Mouse (Mus musculus) splenic B cell, adult 2 months (primary cell): ENCODE results near the gene Hist1h4m.
"Not testable (repeated sequence)": the region's sequence is repeated elsewhere in the genome, so short reads cannot be mapped to it uniquely, and the experiment has no call there.

Experiments used
- DNase-seq: peaks from one replicate; pipeline ENCODE4 v3.0.0-alpha.2; 2011; ENCODE audit warnings: low read depth, low spot score
- H3K27me3 ChIP-seq: 2 replicates; pipeline ENCODE4 v1.6.1; 2012; ENCODE audit warnings: mild to moderate bottlenecking, low read length, moderate library complexity, mixed read lengths; ENCODE audit not compliant: control insufficient read depth, poor library complexity, insufficient read depth, severe bottlenecking
- H3K36me3 ChIP-seq: 2 replicates; pipeline ENCODE4 v1.6.1; 2012; ENCODE audit warnings: mild to moderate bottlenecking, low read length, moderate library complexity, mixed read lengths; ENCODE audit not compliant: control insufficient read depth, poor library complexity, insufficient read depth, severe bottlenecking

Gene Hist1h4m

DNA sequence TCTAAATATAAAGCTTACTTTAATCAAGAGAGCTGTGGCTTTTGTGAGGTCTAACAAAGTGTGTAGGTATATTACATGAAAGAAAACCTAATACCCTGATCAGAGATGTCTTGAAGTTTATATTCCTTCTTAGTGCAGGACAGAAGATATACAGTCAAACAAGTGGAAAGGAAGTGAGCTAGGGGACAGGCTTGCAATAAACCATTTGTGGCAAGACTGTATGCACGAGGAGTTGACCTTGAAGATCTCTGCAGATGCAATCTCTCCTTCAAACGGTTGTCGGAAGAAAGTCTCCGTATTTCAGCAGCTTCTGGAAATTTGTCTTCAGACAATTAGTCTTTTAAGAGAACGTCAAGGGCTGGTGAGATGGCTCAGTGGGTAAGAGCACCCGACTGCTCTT, 21.6 kb upstream of the Hist1h4m start:
- Histone ChIP-seq H3K27me3 (no peaks in the 10 kb centered on the region), H3K36me3 (no peaks in the 10 kb centered on the region)
- DNase-seq = no peak

- no peaks in the 10 kb centered on the region for H3K27me3 ChIP-seq
- no peak for DNase-seq
- H3K36me3 ChIP-seq = no peaks in the 10 kb centered on the region
Measured at GRCm38 (mm10) chr13:21790601-21791283, 20.8 kb upstream of the Hist1h4m start.

GRCm38 (mm10) chr13:21795584-21795983, 16.0 kb upstream of the Hist1h4m start:
- Histone ChIP-seq H3K36me3 (no peaks in the 10 kb centered on the region), H3K27me3 (no peaks in the 10 kb centered on the region)
- no peak for DNase-seq

DNA sequence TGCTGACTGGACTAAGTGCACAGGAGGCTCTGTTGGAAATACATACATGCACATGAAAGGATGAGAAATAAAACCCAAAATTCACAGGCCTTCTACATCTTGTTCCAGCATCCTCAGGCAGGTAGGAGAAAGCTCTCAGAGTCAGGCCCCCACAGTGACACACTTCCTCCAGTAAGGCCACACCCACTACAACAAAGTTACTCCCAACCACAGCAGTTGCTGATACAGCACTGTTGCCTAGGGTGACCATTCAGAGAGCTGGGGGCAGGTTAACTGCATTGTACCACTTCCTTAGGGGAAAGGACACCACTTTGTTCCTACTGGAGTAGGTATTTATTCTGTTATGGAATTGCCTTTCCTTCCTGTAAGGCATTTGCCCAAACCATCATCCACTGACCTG, 14.4 kb upstream of the Hist1h4m start:
- DNase-seq, H3K36me3 ChIP-seq, H3K27me3 ChIP-seq: not testable (repeated sequence)

- DNase-seq, H3K36me3 ChIP-seq, H3K27me3 ChIP-seq: not testable (repeated sequence)
Measured at GRCm38 (mm10) chr13:21803058-21803457, 8.5 kb upstream of the Hist1h4m start.

- not testable (repeated sequence) for H3K27me3 ChIP-seq, H3K36me3 ChIP-seq, DNase-seq
Measured at GRCm38 (mm10) chr13:21810073-21810472, 1.5 kb upstream of the Hist1h4m start, which contains the start of the genes Hist1h2bq and Hist1h2ao. Hist1h2bq (minus strand) TSS chr13:21810197. Hist1h2ao (plus strand) TSS chr13:21810465.

- DNase-seq, H3K36me3 ChIP-seq, H3K27me3 ChIP-seq: not testable (repeated sequence)
Measured at GRCm38 (mm10) chr13:21811074-21811473, 472 bp upstream of the Hist1h4m start.

GRCm38 (mm10) chr13:21812092-21812491, 546 bp downstream of the Hist1h4m start:
- H3K27me3 ChIP-seq, DNase-seq, H3K36me3 ChIP-seq: not testable (repeated sequence)

GRCm38 (mm10) chr13:21820082-21820890, 8.7 kb downstream of the Hist1h4m start:
- H3K27me3 ChIP-seq, DNase-seq, H3K36me3 ChIP-seq: not testable (repeated sequence)

DNA sequence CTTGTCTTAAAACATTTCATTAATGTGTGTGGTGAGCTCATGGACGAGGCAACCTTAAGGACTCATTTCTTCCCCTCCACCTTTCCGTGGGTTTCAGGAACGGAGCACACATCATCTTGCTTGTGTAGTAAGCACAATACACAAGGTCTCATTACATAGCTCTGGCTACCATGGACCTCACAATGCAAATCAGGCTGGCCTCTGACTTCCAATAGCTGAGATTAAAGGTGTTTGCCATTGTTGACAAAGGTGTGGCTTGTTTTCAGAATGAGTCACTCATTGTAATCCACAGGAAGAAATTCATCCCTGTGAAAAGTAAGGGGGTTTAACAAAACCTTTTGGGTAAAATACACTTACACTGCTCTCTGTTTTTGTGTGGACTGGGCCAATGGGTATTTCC, 17.0 kb downstream of the Hist1h4m start:
- no peaks in the 10 kb centered on the region for H3K36me3 ChIP-seq
- H3K27me3 ChIP-seq = no peaks in the 10 kb centered on the region
- no peak for DNase-seq

- DNase-seq = no peak
- H3K36me3 ChIP-seq = no peaks in the 10 kb centered on the region
- H3K27me3 ChIP-seq = no peaks in the 10 kb centered on the region
Measured at GRCm38 (mm10) chr13:21830344-21830743, 18.8 kb downstream of the Hist1h4m start.

- not testable (repeated sequence) for DNase-seq, H3K36me3 ChIP-seq, H3K27me3 ChIP-seq
Measured at GRCm38 (mm10) chr13:21831418-21832394, 20.2 kb downstream of the Hist1h4m start, which contains the start of gene Hist1h4n. Hist1h4n (minus strand) TSS chr13:21832196.

GRCm38 (mm10) chr13:21833461-21833860, 21.9 kb downstream of the Hist1h4m start, which contains the start of the genes Hist1h2ap and Hist1h2br:
Hist1h2ap (minus strand) TSS chr13:21833507.
Hist1h2br (plus strand) TSS chr13:21833743.
- not testable (repeated sequence) for H3K27me3 ChIP-seq, H3K36me3 ChIP-seq, DNase-seq

DNA sequence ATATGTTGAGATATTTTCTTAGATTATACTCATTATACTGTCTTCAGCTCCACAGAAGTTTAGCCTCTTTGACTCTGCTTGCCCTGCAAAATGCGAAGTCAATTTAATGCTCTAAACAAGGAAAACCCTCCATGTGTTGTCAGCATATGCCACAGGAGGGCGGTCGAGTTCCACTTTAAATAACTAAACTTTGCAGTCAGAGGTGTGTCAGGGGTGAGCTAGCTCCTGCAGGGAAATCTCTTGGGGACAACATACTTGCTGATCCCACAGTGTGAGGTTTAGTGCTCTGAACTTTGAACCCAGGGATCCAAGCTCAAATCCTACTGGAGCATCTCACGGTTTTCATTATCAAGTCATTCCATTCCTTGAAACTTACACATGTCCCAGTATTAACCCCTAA, 29.0 kb downstream of the Hist1h4m start:
- not testable (repeated sequence) for H3K36me3 ChIP-seq, H3K27me3 ChIP-seq, DNase-seq
